Mouse (Mus musculus) midbrain, postnatal 0 days (tissue): Measurements from ENCODE around the gene Hist2h3c2. TPM values are rescaled to one million over a fixed set of nuclear protein-coding genes. Genes with fewer than 3 reads are reported as not detected.

Experiments used
- ATAC-seq: fragments of 200-750 bp; cut with Nextera tagmentation; 2 replicates; pipeline ENCODE4 v1.8.0; 2017; ENCODE audit warnings: moderate number of reproducible peaks, mild to moderate bottlenecking, moderate TSS enrichment, moderate library complexity; ENCODE audit not compliant: low FRiP score
- DNase-seq: peaks from one replicate; pipeline ENCODE4 v3.0.0-alpha.2; 2015; ENCODE audit warnings: low spot score
- H3K27ac ChIP-seq: fragments of 300-500 bp; sonication (generic); 2 replicates; pipeline ENCODE4 v1.5.1; 2014; ENCODE audit warnings: low read depth, mild to moderate bottlenecking, low read length, mixed read lengths
- H3K27me3 ChIP-seq: fragments of 300-500 bp; sonication (generic); 2 replicates; pipeline ENCODE4 v1.6.1; 2014; ENCODE audit warnings: low read length, control low read depth, mixed read lengths; ENCODE audit not compliant: insufficient read depth
- H3K36me3 ChIP-seq: fragments of 300-500 bp; sonication (generic); 2 replicates; pipeline ENCODE4 v1.6.1; 2014; ENCODE audit warnings: low read length, control low read depth, mixed read lengths; ENCODE audit not compliant: insufficient read depth
- H3K4me1 ChIP-seq: fragments of 300-500 bp; sonication (generic); 2 replicates; pipeline ENCODE4 v1.6.1; 2014; ENCODE audit warnings: mild to moderate bottlenecking, control low read depth, antibody characterized with exemption, low read length, mixed read lengths; ENCODE audit not compliant: insufficient read depth
- H3K4me2 ChIP-seq: fragments of 300-500 bp; sonication (generic); 2 replicates; pipeline ENCODE4 v1.6.1; 2014; ENCODE audit warnings: low read depth, mild to moderate bottlenecking, low read length, mixed read lengths; ENCODE audit not compliant: poor library complexity, severe bottlenecking
- H3K4me3 ChIP-seq: fragments of 300-500 bp; sonication (generic); 2 replicates; pipeline ENCODE4 v1.5.1; 2014; ENCODE audit warnings: low read depth, mild to moderate bottlenecking, low read length, moderate library complexity
- H3K9ac ChIP-seq: fragments of 300-500 bp; sonication (generic); replicated peaks from 2 replicates; pipeline ENCODE4 v1.6.1; 2014; ENCODE audit warnings: mild to moderate bottlenecking, low read length, moderate library complexity, mixed read lengths; ENCODE audit not compliant: poor library complexity, severe bottlenecking
- H3K9me3 ChIP-seq: fragments of 300-500 bp; sonication (generic); 2 replicates; pipeline ENCODE4 v1.6.1; 2016; ENCODE audit warnings: low read length, control low read depth
- CTCF ChIP-seq: IDR thresholded peaks from 2 replicates; pipeline ENCODE4 v1.5.1; 2016; ENCODE audit warnings: antibody characterized with exemption, mild to moderate bottlenecking
- WGBS: fragments of 180-500 bp; shearing (Covaris S2); extraction: QIAGEN DNeasy Blood & Tissue Kit; methylation state at CpG from one replicate; pipeline ENCODE4 v1.1.7; 2014; 5-methylcytosine and 5-hydroxymethylcytosine counted together
- polyA plus RNA-seq: library from polyadenylated mRNA; unstranded; fragments of >200 nt; fragmentation: Nextera tagmentation; extraction: Ambion mirVana; gene quantifications from 2 replicates; pipeline ENCODE4 v1.2.1, GENCODE M21; 2015
- total RNA-seq: library from RNA; depleted of rRNA; stranded (reverse); fragments of >200 nt; gene quantifications from 2 replicates; pipeline ENCODE4 v1.2.3, GENCODE M21; 2014

The Hist2h3c2 gene
- total and polyA plus RNA-seq, 2 experiments from 2014 or later: 0.68 to 182 TPM

GRCm38 (mm10) chr3:96235836-96236235 lies 3.1 kb downstream of the Hist2h3c2 start:
- 62% methylated on average over 3 of the region's 3 CpGs for WGBS
- no peak overlapping the region for H3K4me2 ChIP-seq
- no peak overlapping the region for H3K4me3 ChIP-seq
- TF ChIP-seq CTCF: no peak
- no peaks in the 10 kb centered on the region for H3K27me3 ChIP-seq
- H3K4me1 ChIP-seq: no peaks in the 10 kb centered on the region
- ATAC-seq (no peak), DNase-seq (no peak)
- H3K9me3 ChIP-seq: no peaks in the 10 kb centered on the region
- no peak overlapping the region for H3K9ac ChIP-seq
- H3K36me3 ChIP-seq: no peaks in the 10 kb centered on the region
- no peak overlapping the region for H3K27ac ChIP-seq

- H3K4me1 ChIP-seq: no peaks in the 10 kb centered on the region
- 94% methylated on average over 2 of the region's 2 CpGs for WGBS
- H3K36me3 ChIP-seq: no peaks in the 10 kb centered on the region
- no peak overlapping the region for H3K9ac ChIP-seq
- H3K27me3 ChIP-seq: no peaks in the 10 kb centered on the region
- H3K27ac ChIP-seq: no peak overlapping the region
- no peak overlapping the region for H3K4me2 ChIP-seq
- no peak overlapping the region for H3K4me3 ChIP-seq
- DNase-seq (no peak), ATAC-seq (no peak)
- TF ChIP-seq CTCF: no peak
- H3K9me3 ChIP-seq: no peaks in the 10 kb centered on the region
Measured at GRCm38 (mm10) chr3:96234914-96235313, 4.0 kb downstream of the Hist2h3c2 start.

GRCm38 (mm10) chr3:96231758-96232120 lies 7.2 kb downstream of the Hist2h3c2 start:
- no peaks in the 10 kb centered on the region for H3K27me3 ChIP-seq
- H3K4me2 ChIP-seq: no peak overlapping the region
- H3K9me3 ChIP-seq: no peaks in the 10 kb centered on the region
- H3K4me3 ChIP-seq: no peak overlapping the region
- ATAC-seq (no peak), DNase-seq (no peak)
- WGBS: 58% methylated on average over 2 of the region's 2 CpGs
- no peaks in the 10 kb centered on the region for H3K4me1 ChIP-seq
- no peaks in the 10 kb centered on the region for H3K36me3 ChIP-seq
- no peak overlapping the region for H3K27ac ChIP-seq
- H3K9ac ChIP-seq: no peak overlapping the region
- TF ChIP-seq CTCF: no peak

GRCm38 (mm10) chr3:96230910-96231757 lies 7.8 kb downstream of the Hist2h3c2 start:
- no peaks in the 10 kb centered on the region for H3K27me3 ChIP-seq
- no peaks in the 10 kb centered on the region for H3K36me3 ChIP-seq
- no peak overlapping the region for H3K4me2 ChIP-seq
- no peaks in the 10 kb centered on the region for H3K4me1 ChIP-seq
- 74% methylated on average over 4 of the region's 4 CpGs for WGBS
- H3K27ac ChIP-seq: no peak overlapping the region
- no peak for DNase-seq
- ATAC-seq: no peak
- no peak overlapping the region for H3K9ac ChIP-seq
- H3K9me3 ChIP-seq: no peaks in the 10 kb centered on the region
- TF ChIP-seq CTCF: no peak
- no peak overlapping the region for H3K4me3 ChIP-seq

GRCm38 (mm10) chr3:96230404-96230803 lies 8.5 kb downstream of the Hist2h3c2 start:
- WGBS: 76% methylated on average over 2 of the region's 2 CpGs

GRCm38 (mm10) chr3:96228828-96229227 lies 10.1 kb downstream of the Hist2h3c2 start:
- 81% methylated on average over 2 of the region's 2 CpGs for WGBS
- Histone ChIP-seq H3K4me3 (no peak overlapping the region), H3K36me3 (no peaks in the 10 kb centered on the region), H3K9ac (no peak overlapping the region), H3K9me3 (no peaks in the 10 kb centered on the region), H3K27me3 (no peaks in the 10 kb centered on the region), H3K27ac (no peak overlapping the region), H3K4me1 (no peaks in the 10 kb centered on the region; the same call in 1 of the 2 replicates), H3K4me2 (no peak overlapping the region)
- no peak for ATAC-seq
- no peak for DNase-seq
- no peak for TF ChIP-seq CTCF

More at GRCm38 (mm10) chr3:96230404-96230803, 8.5 kb downstream of the Hist2h3c2 start:
- Histone ChIP-seq H3K27me3 (no peaks in the 10 kb centered on the region), H3K4me1 (no peaks in the 10 kb centered on the region), H3K4me3 (no peak overlapping the region), H3K9ac (no peak overlapping the region), H3K36me3 (no peaks in the 10 kb centered on the region), H3K27ac (no peak overlapping the region), H3K9me3 (no peaks in the 10 kb centered on the region), H3K4me2 (no peak overlapping the region)
- TF ChIP-seq CTCF: no peak
- no peak for ATAC-seq
- no peak for DNase-seq
